Mouse (Mus musculus): ENCODE measurements around the gene Trio. TPM values are rescaled to one million over a fixed set of nuclear protein-coding genes. Genes with fewer than 3 reads are reported as not detected.

The Trio gene
- polyA plus RNA-seq, 1 experiment from 2014 or later: 69.8 TPM

- peaks cover 2% of the 10 kb centered on the region; the same call in 1 of the 2 replicates for H3K27me3 ChIP-seq
Measured at GRCm38 (mm10) chr15:28035601-28036000, 10.0 kb upstream of the Trio start.

GRCm38 (mm10) chr15:28034636-28035035, 9.0 kb upstream of the Trio start:
- no peak overlapping the region for H3K4me3 ChIP-seq
- ATAC-seq (ENCODE audit: insufficient number of reproducible peaks, insufficient read depth, low FRiP score, low TSS enrichment): no peak
- H3K4me2 ChIP-seq (replicated peaks): no peak overlapping the region
- H3K9ac ChIP-seq: no peak overlapping the region
- H3K27me3 ChIP-seq: no peaks in the 10 kb centered on the region
- no peaks in the 10 kb centered on the region for H3K36me3 ChIP-seq
- no peaks in the 10 kb centered on the region for H3K9me3 ChIP-seq
- no peak overlapping the region for H3K27ac ChIP-seq
- no peaks in the 10 kb centered on the region for H3K4me1 ChIP-seq
- WGBS: 83% methylated on average over 10 of the region's 10 CpGs

More at GRCm38 (mm10) chr15:28035601-28036000, 10.0 kb upstream of the Trio start:
- H3K4me3 ChIP-seq: no peak overlapping the region
- H3K9me3 ChIP-seq: no peaks in the 10 kb centered on the region
- no peaks in the 10 kb centered on the region for H3K36me3 ChIP-seq
- WGBS: 81% methylated on average over 10 of the region's 10 CpGs
- H3K9ac ChIP-seq: no peak overlapping the region
- no peak overlapping the region for H3K4me2 ChIP-seq (replicated peaks)
- H3K4me1 ChIP-seq: no peaks in the 10 kb centered on the region
- H3K27ac ChIP-seq: no peak overlapping the region
- no peak for ATAC-seq (ENCODE audit: insufficient number of reproducible peaks, insufficient read depth, low FRiP score, low TSS enrichment)

GRCm38 (mm10) chr15:28029371-28029770, 3.7 kb upstream of the Trio start:
- Histone ChIP-seq H3K4me3 (no peak overlapping the region), H3K36me3 (no peaks in the 10 kb centered on the region), H3K4me2 (replicated peaks) (no peak overlapping the region), H3K9ac (no peak overlapping the region), H3K27ac (no peak overlapping the region), H3K9me3 (no peaks in the 10 kb centered on the region), H3K4me1 (no peaks in the 10 kb centered on the region), H3K27me3 (no peaks in the 10 kb centered on the region)
- ATAC-seq (ENCODE audit: insufficient number of reproducible peaks, insufficient read depth, low FRiP score, low TSS enrichment): no peak
- WGBS: 85% methylated on average over 7 of the region's 7 CpGs

GRCm38 (mm10) chr15:28028542-28028941, 2.9 kb upstream of the Trio start:
- H3K27me3 ChIP-seq: no peaks in the 10 kb centered on the region
- no peak overlapping the region for H3K4me2 ChIP-seq (replicated peaks)
- no peak overlapping the region for H3K27ac ChIP-seq
- H3K4me3 ChIP-seq: no peak overlapping the region
- WGBS: 95% methylated on average over 6 of the region's 6 CpGs
- no peaks in the 10 kb centered on the region for H3K36me3 ChIP-seq
- peaks cover 3% of the 10 kb centered on the region for H3K4me1 ChIP-seq
- no peaks in the 10 kb centered on the region for H3K9me3 ChIP-seq
- no peak for ATAC-seq (ENCODE audit: insufficient number of reproducible peaks, insufficient read depth, low FRiP score, low TSS enrichment)
- H3K9ac ChIP-seq: no peak overlapping the region

GRCm38 (mm10) chr15:28026167-28026481, 476 bp upstream of the Trio start:
- H3K9ac ChIP-seq: peak overlapping the region; percentile 52
- H3K27ac ChIP-seq: peak overlapping the region; percentile 36; the same call in 1 of the 2 replicates
- 1% methylated on average over 18 of the region's 18 CpGs for WGBS

GRCm38 (mm10) chr15:28024965-28025338, 696 bp downstream of the Trio start:
- Histone ChIP-seq H3K9me3 (no peaks in the 10 kb centered on the region), H3K4me1 (peaks cover 33% of the 10 kb centered on the region), H3K27me3 (no peaks in the 10 kb centered on the region), H3K36me3 (no peaks in the 10 kb centered on the region), H3K27ac (peak overlapping the region; percentile 98), H3K4me3 (peak overlapping the region; percentile 93), H3K9ac (peak overlapping the region; percentile 96), H3K4me2 (replicated peaks) (peak overlapping the region; percentile 91)
- under 1% methylated on average over 40 of the region's 54 CpGs for WGBS
- peak; percentile 17; the same call in 1 of the 2 replicates for ATAC-seq (ENCODE audit: insufficient number of reproducible peaks, insufficient read depth, low FRiP score, low TSS enrichment)

More at GRCm38 (mm10) chr15:28026167-28026481, 476 bp upstream of the Trio start:
- no peaks in the 10 kb centered on the region for H3K9me3 ChIP-seq
- H3K4me3 ChIP-seq: peak overlapping the region; percentile 93
- no peak for ATAC-seq (ENCODE audit: insufficient number of reproducible peaks, insufficient read depth, low FRiP score, low TSS enrichment)
- H3K4me2 ChIP-seq (replicated peaks): peak overlapping the region; percentile 63
- H3K36me3 ChIP-seq: no peaks in the 10 kb centered on the region
- no peaks in the 10 kb centered on the region for H3K27me3 ChIP-seq
- peaks cover 25% of the 10 kb centered on the region for H3K4me1 ChIP-seq

- Histone ChIP-seq H3K9me3 (no peaks in the 10 kb centered on the region), H3K27me3 (no peaks in the 10 kb centered on the region), H3K4me1 (peaks cover 33% of the 10 kb centered on the region), H3K4me2 (replicated peaks) (peak overlapping the region; percentile 91), H3K27ac (peak overlapping the region; percentile 98), H3K4me3 (peak overlapping the region; percentile 93), H3K36me3 (no peaks in the 10 kb centered on the region), H3K9ac (peak overlapping the region; percentile 96)
- ATAC-seq (ENCODE audit: insufficient number of reproducible peaks, insufficient read depth, low FRiP score, low TSS enrichment): peak; percentile 67
- WGBS: under 1% methylated on average over 75 of the region's 81 CpGs
Measured at GRCm38 (mm10) chr15:28024031-28024964, 1.4 kb downstream of the Trio start.

GRCm38 (mm10) chr15:28021591-28022209, 3.9 kb downstream of the Trio start:
- H3K27ac ChIP-seq: no peak overlapping the region
- H3K9me3 ChIP-seq: no peaks in the 10 kb centered on the region
- no peak overlapping the region for H3K4me3 ChIP-seq
- no peak overlapping the region for H3K9ac ChIP-seq
- H3K4me1 ChIP-seq: peaks cover 45% of the 10 kb centered on the region
- no peak for ATAC-seq (ENCODE audit: insufficient number of reproducible peaks, insufficient read depth, low FRiP score, low TSS enrichment)
- H3K27me3 ChIP-seq: no peaks in the 10 kb centered on the region
- H3K4me2 ChIP-seq (replicated peaks): no peak overlapping the region
- no peaks in the 10 kb centered on the region for H3K36me3 ChIP-seq
- WGBS: 18% methylated on average over 15 of the region's 15 CpGs

GRCm38 (mm10) chr15:28019393-28020070, 6.1 kb downstream of the Trio start:
- H3K36me3 ChIP-seq: no peaks in the 10 kb centered on the region
- H3K4me2 ChIP-seq (replicated peaks): no peak overlapping the region
- no peaks in the 10 kb centered on the region for H3K9me3 ChIP-seq
- H3K27ac ChIP-seq: no peak overlapping the region
- H3K27me3 ChIP-seq: no peaks in the 10 kb centered on the region
- no peak overlapping the region for H3K4me3 ChIP-seq
- H3K4me1 ChIP-seq: peaks cover 61% of the 10 kb centered on the region
- no peak for ATAC-seq (ENCODE audit: insufficient number of reproducible peaks, insufficient read depth, low FRiP score, low TSS enrichment)
- H3K9ac ChIP-seq: no peak overlapping the region
- 64% methylated on average over 7 of the region's 7 CpGs for WGBS

GRCm38 (mm10) chr15:28007516-28007915, 18.1 kb downstream of the Trio start:
- Histone ChIP-seq H3K4me2 (replicated peaks) (no peak overlapping the region), H3K9me3 (no peaks in the 10 kb centered on the region), H3K4me1 (peaks cover 26% of the 10 kb centered on the region), H3K27me3 (no peaks in the 10 kb centered on the region), H3K9ac (no peak overlapping the region), H3K4me3 (no peak overlapping the region), H3K36me3 (no peaks in the 10 kb centered on the region), H3K27ac (no peak overlapping the region)
- WGBS: 70% methylated on average over 3 of the region's 3 CpGs
- ATAC-seq (ENCODE audit: insufficient number of reproducible peaks, insufficient read depth, low FRiP score, low TSS enrichment): no peak

- Histone ChIP-seq H3K27ac (no peak overlapping the region; the same call in 1 of the 2 replicates), H3K9me3 (no peaks in the 10 kb centered on the region), H3K4me1 (peaks cover 22% of the 10 kb centered on the region), H3K4me3 (no peak overlapping the region), H3K4me2 (replicated peaks) (no peak overlapping the region), H3K36me3 (no peaks in the 10 kb centered on the region), H3K9ac (no peak overlapping the region), H3K27me3 (no peaks in the 10 kb centered on the region)
- WGBS: 32% methylated on average over 5 of the region's 5 CpGs
- ATAC-seq (ENCODE audit: insufficient number of reproducible peaks, insufficient read depth, low FRiP score, low TSS enrichment): 0 out of 2 replicates have a peak, but pooled peaks have one; percentile 45
Measured at GRCm38 (mm10) chr15:28004192-28004767, 21.4 kb downstream of the Trio start.
